Mouse (Mus musculus) megakaryocyte, embryonic 14.5 days (primary cell): ENCODE data around the gene Tmem101.

Experiments
- FLI1 ChIP-seq: IDR thresholded peaks from 2 replicates; pipeline ENCODE4 v1.6.1; 2012; ENCODE audit warnings: low read length, inconsistent platforms, mixed read lengths
- GATA1 ChIP-seq: IDR thresholded peaks from 3 replicates; pipeline ENCODE4 v1.6.1; 2012; ENCODE audit warnings: mixed read lengths, low read length, inconsistent platforms, borderline replicate concordance

DNA sequence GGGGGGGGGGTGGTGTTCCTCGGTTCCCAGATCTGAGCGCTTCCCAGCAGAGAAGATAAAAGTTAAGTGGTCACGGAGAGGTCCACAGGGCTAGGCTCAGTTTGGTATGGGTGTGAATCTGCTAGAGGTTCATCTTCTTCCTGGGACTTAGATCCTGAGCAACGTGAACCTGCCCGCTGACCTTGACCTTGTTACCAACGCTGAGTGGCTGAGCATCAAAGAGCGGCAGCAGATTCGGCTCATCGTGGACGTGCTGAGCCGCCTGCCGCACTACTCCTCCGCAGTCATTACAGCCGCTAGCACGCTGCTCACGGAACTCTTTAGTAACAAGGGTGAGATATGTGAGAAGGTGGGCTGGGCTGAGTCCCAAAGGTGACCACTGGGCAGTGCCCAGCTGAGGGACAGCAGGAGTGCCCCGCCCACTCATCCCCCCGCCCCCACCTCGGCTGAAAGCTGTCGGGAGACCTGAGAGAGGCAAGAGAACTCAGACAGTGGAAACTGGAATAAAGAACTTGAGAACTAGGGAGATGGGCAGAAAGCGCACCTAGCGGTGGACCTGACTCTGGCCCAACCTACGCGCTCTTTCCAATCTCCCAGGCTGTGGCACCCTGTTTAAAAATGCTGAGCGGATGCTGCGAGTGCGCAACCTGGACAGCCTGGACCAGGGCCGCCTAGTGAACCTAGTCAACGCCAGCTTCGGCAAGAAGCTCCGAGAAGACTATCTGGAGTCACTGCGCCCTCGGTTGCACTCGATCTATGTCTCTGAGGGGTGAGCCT, 8.8 kb downstream of the Tmem101 start:
- no peak for TF ChIP-seq GATA1
- no peak for TF ChIP-seq FLI1
